Mouse (Mus musculus) liver, adult 2 months (tissue): ENCODE measurements at regions not wholly inside any gene's neighbourhood (a gene's known extent, or its start where the extent isn't known, plus 50 kb on each side); places are given as distances from the start of the nearest gene placed in this dataset.

Experiments
- DNase-seq: peaks from one replicate; pipeline ENCODE4 v3.0.0-alpha.2; 2011; ENCODE audit warnings: low read depth, low spot score; ENCODE audit errors: extremely low read depth
- H3K27ac ChIP-seq: fragments of 200-500 bp; replicated peaks from 2 replicates; pipeline ENCODE4 v1.5.1; 2012; ENCODE audit warnings: low read depth, mild to moderate bottlenecking, control low read depth, inconsistent platforms, low read length; ENCODE audit not compliant: insufficient read depth
- H3K27me3 ChIP-seq: fragments of 200-500 bp; 2 replicates; pipeline ENCODE4 v1.6.1; 2012; ENCODE audit warnings: mild to moderate bottlenecking, moderate library complexity, low read length, inconsistent platforms; ENCODE audit not compliant: control insufficient read depth, insufficient read depth
- H3K36me3 ChIP-seq: fragments of 200-500 bp; 2 replicates; pipeline ENCODE4 v1.6.1; 2012; ENCODE audit warnings: low read length, inconsistent platforms; ENCODE audit not compliant: control insufficient read depth, insufficient read depth
- H3K4me1 ChIP-seq: fragments of 200-500 bp; 2 replicates; pipeline ENCODE4 v1.6.1; 2011; ENCODE audit warnings: low read length; ENCODE audit not compliant: control insufficient read depth, insufficient read depth
- H3K4me3 ChIP-seq: fragments of 200-500 bp; 2 replicates; pipeline ENCODE4 v1.5.1; 2011; ENCODE audit warnings: low read depth, mild to moderate bottlenecking, control low read depth, low read length, moderate library complexity; ENCODE audit not compliant: insufficient read depth
- H3K79me2 ChIP-seq: fragments of 200-500 bp; 2 replicates; pipeline ENCODE4 v1.6.1; 2012; ENCODE audit warnings: inconsistent platforms, mild to moderate bottlenecking, low read length, moderate library complexity; ENCODE audit not compliant: control insufficient read depth, insufficient read depth
- H3K9ac ChIP-seq: fragments of 200-500 bp; 2 replicates; pipeline ENCODE4 v1.6.1; 2012; ENCODE audit warnings: low read depth, mild to moderate bottlenecking, control low read depth, inconsistent platforms, low read length
- CTCF ChIP-seq: fragments of 200-500 bp; IDR thresholded peaks from 2 replicates; pipeline ENCODE4 v1.5.1; 2011; ENCODE audit warnings: low read depth, low read length, control low read depth
- POLR2A ChIP-seq: fragments of 200-500 bp; IDR thresholded peaks from 2 replicates; pipeline ENCODE4 v1.6.1; 2011; ENCODE audit warnings: low read length, control low read depth; ENCODE audit not compliant: insufficient read depth; ENCODE audit errors: extremely low read depth
- WGBS: fragments of 180-500 bp; shearing (Covaris S2); methylation state at CpG from one replicate; pipeline ENCODE4 v1.1.7; 2018; 5-methylcytosine and 5-hydroxymethylcytosine counted together

DNA sequence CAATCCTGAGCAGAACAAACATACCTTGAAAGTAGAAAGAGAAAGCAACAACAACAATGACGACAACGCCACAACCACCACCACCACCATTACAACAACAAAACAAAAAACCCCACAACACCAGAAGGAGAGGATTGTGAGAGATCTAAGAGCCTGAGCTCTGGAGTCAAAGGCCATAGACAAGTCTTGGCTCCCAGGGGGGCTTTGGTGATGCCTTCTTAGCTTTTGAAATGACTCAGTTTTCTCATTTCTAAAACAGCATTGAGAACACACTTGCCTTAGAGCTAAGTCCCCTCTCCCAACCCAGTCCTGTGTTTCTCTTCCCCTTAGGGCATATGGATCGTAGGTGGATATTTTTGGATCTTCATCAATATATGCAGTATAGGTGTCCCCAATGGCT lies 112.2 kb downstream of the Kif20b start:
- Histone ChIP-seq H3K9ac (no peak overlapping the region), H3K79me2 (no peaks in the 10 kb centered on the region), H3K27me3 (no peaks in the 10 kb centered on the region), H3K4me1 (no peaks in the 10 kb centered on the region), H3K4me3 (no peak overlapping the region), H3K27ac (no peak overlapping the region), H3K36me3 (no peaks in the 10 kb centered on the region)
- 86% methylated on average over 3 of the region's 3 CpGs for WGBS
- no peak for DNase-seq
- no peak for TF ChIP-seq POLR2A
- no peak for TF ChIP-seq CTCF

DNA sequence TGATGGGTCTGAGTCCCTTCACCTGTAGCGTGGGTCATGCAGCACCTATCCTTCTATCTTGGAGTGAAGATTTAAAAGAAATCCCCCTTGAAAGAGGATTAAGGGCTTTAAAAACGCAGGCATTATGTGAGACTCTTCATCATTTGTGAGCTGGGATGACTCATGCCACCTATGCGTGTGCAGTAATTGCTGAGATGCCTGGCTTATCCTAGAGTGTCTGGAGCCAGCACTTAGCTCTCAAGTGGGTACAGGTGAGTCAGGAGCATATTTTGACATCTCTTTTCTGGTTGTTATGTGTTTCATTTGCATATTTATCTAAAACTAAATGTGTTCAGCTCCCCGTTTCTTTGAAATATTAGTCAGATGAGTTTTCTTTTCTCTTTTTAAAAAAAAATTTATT lies 123.4 kb downstream of the Kif20b start:
- TF ChIP-seq CTCF (no peak), POLR2A (no peak)
- 69% methylated on average over 4 of the region's 4 CpGs for WGBS
- H3K36me3 ChIP-seq = no peaks in the 10 kb centered on the region
- DNase-seq = no peak
- H3K4me1 ChIP-seq = no peaks in the 10 kb centered on the region
- H3K27me3 ChIP-seq = no peaks in the 10 kb centered on the region
- no peaks in the 10 kb centered on the region for H3K79me2 ChIP-seq
- no peak overlapping the region for H3K9ac ChIP-seq
- no peak overlapping the region for H3K4me3 ChIP-seq
- no peak overlapping the region for H3K27ac ChIP-seq

DNA sequence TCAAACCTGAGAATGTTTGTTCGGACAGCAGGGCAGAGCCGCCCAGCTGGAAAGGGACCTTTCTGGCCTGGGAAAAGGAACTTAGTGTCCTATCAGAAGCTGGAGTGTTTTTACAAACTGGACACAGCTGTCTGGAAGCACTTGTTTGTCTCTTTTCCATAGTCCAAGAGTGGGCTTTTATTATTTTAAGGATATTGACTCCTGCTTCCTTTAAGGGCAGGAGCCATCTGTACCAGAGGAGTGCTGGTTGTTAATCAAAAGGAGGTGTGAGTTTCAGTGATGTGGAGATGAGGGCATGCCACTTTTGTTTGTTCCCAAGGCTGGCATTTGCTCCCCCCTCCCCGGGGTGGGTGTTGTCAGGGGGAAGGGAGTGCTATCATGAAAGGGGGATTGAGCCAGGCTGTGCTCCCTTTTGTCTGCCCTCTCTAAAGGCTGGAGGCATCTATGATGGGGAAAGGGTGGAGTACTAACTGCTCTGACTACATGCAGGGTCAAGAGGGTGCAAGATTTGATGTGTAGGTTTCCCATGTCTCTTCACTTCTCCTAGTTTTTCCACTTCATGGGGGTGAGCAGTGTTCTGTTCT lies 144.3 kb downstream of the Kif20b start:
- no peaks in the 10 kb centered on the region for H3K27me3 ChIP-seq
- WGBS = 51% methylated on average over 3 of the region's 3 CpGs
- no peaks in the 10 kb centered on the region for H3K79me2 ChIP-seq
- no peak overlapping the region for H3K4me3 ChIP-seq
- TF ChIP-seq POLR2A (no peak), CTCF (no peak)
- H3K36me3 ChIP-seq = no peaks in the 10 kb centered on the region
- no peak for DNase-seq
- H3K9ac ChIP-seq = no peak overlapping the region
- no peaks in the 10 kb centered on the region for H3K4me1 ChIP-seq
- H3K27ac ChIP-seq = no peak overlapping the region

DNA sequence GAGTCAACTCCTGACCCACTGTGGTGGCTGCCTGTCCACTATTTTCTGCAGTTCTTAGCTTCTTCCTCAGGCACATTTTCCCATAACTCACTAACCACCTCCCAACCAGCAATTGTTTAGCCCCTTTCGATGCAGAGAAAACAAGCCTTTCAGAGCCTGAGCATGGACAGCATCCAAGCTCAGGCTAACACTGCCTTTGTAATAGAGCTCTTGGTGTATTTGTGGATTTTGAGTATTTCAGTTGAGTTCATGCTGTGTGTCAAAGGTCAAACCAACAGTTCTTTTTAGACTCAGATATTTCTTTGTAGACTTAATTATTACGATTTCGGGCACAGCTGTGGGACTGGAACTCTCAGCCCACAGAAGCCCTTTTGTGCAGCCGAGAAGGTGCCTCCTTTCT lies 159.0 kb downstream of the Kif20b start:
- no peak for DNase-seq
- Histone ChIP-seq H3K36me3 (no peaks in the 10 kb centered on the region), H3K4me3 (no peak overlapping the region), H3K27ac (no peak overlapping the region), H3K9ac (no peak overlapping the region), H3K27me3 (no peaks in the 10 kb centered on the region), H3K4me1 (no peaks in the 10 kb centered on the region), H3K79me2 (no peaks in the 10 kb centered on the region)
- WGBS = 61% methylated on average over 4 of the region's 4 CpGs
- TF ChIP-seq CTCF (no peak), POLR2A (no peak)

DNA sequence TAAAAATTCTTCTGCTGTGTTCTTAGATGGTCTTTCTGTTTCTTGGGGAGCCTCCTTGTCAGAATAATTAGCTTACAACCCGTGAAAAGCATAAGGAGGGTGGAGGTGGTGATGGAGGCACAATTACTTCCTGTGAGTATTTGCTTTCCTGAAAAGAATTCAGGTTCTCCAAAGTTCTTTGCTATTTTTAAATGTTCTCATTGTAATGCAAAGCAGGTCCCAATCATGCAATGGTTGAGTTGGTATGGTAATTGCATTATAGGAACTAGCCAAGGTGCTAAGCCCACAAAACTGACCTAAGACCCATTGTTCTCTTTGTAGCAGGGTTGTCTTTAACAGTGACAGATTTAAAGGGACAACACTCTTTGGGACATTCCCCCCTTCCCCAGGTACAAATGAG lies 179.1 kb downstream of the Kif20b start:
- no peak overlapping the region for H3K4me3 ChIP-seq
- no peak for DNase-seq
- no peak overlapping the region for H3K27ac ChIP-seq
- H3K36me3 ChIP-seq = no peaks in the 10 kb centered on the region
- H3K4me1 ChIP-seq = no peaks in the 10 kb centered on the region
- 24% methylated on average over 1 of the region's 1 CpGs for WGBS
- H3K79me2 ChIP-seq = no peaks in the 10 kb centered on the region
- no peaks in the 10 kb centered on the region for H3K27me3 ChIP-seq
- H3K9ac ChIP-seq = no peak overlapping the region
- TF ChIP-seq POLR2A (no peak), CTCF (no peak)

DNA sequence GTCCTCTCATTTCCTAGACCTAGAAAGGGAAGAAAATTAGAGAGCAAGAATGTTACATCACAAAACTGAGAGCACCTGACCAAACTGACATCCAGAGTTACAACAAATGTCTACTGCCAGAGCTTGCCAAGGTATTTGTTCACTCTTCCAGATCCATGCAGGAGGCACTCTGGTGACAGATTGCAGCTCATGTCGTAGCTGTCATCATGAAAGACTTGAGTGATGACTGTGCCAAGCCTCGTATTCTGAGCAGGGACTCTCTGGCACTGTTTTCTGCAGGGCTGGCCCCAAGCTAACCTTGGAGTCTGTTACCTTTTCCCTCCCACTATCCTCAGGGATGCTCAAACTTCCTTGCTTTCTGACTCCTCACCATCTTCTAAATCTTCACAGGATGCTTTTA lies 192.2 kb downstream of the Kif20b start:
- Histone ChIP-seq H3K36me3 (no peaks in the 10 kb centered on the region), H3K4me3 (no peak overlapping the region), H3K27ac (no peak overlapping the region), H3K27me3 (no peaks in the 10 kb centered on the region), H3K4me1 (no peaks in the 10 kb centered on the region), H3K79me2 (no peaks in the 10 kb centered on the region), H3K9ac (no peak overlapping the region)
- TF ChIP-seq POLR2A (no peak), CTCF (no peak)
- DNase-seq = no peak
- 46% methylated on average over 2 of the region's 2 CpGs for WGBS
